Mouse (Mus musculus) hindbrain, embryonic 15.5 days (tissue): ENCODE measurements around the gene Hoxc8. TPM values are rescaled to one million over a fixed set of nuclear protein-coding genes. Genes with fewer than 3 reads are reported as not detected.

ENCODE experiments used
- ATAC-seq: fragments of 200-750 bp; cut with Nextera tagmentation; 2 replicates; pipeline ENCODE4 v1.8.0; 2017; ENCODE audit warnings: low read depth, moderate number of reproducible peaks, moderate TSS enrichment; ENCODE audit not compliant: low FRiP score
- H3K27ac ChIP-seq: fragments of 300-500 bp; sonication (generic); replicated peaks from 2 replicates; pipeline ENCODE4 v1.5.1; 2015; ENCODE audit warnings: mild to moderate bottlenecking, inconsistent platforms
- H3K27me3 ChIP-seq: fragments of 300-500 bp; sonication (generic); 2 replicates; pipeline ENCODE4 v1.6.1; 2015; ENCODE audit warnings: control low read depth, inconsistent platforms
- H3K36me3 ChIP-seq: fragments of 300-500 bp; sonication (generic); 2 replicates; pipeline ENCODE4 v1.6.1; 2015; ENCODE audit warnings: control low read depth, inconsistent platforms
- H3K4me1 ChIP-seq: fragments of 300-500 bp; sonication (generic); replicated peaks from 2 replicates; pipeline ENCODE4 v1.6.1; 2015; ENCODE audit warnings: control low read depth, inconsistent platforms
- H3K4me2 ChIP-seq: fragments of 300-500 bp; sonication (generic); 2 replicates; pipeline ENCODE4 v1.6.1; 2015; ENCODE audit warnings: moderate library complexity, mild to moderate bottlenecking, inconsistent platforms
- H3K4me3 ChIP-seq: fragments of 300-500 bp; sonication (generic); 2 replicates; pipeline ENCODE4 v1.5.1; 2015; ENCODE audit warnings: mild to moderate bottlenecking, inconsistent platforms
- H3K9ac ChIP-seq: fragments of 300-500 bp; sonication (generic); 2 replicates; pipeline ENCODE4 v1.6.1; 2015; ENCODE audit warnings: inconsistent platforms
- H3K9me3 ChIP-seq: fragments of 300-500 bp; sonication (generic); 2 replicates; pipeline ENCODE4 v1.6.1; 2016; ENCODE audit warnings: control low read depth, inconsistent platforms
- WGBS: fragments of 180-500 bp; shearing (Covaris S2); methylation state at CpG from one replicate; pipeline ENCODE4 v1.1.7; 2015; 5-methylcytosine and 5-hydroxymethylcytosine counted together
- polyA plus RNA-seq: library from polyadenylated mRNA; unstranded; fragments of >200 nt; fragmentation: Nextera tagmentation; extraction: Ambion mirVana; gene quantifications from 2 replicates; pipeline ENCODE4 v1.2.1, GENCODE M21; 2015

The Hoxc8 gene
- 2.3 and 16.6 TPM in 2 replicates for polyA plus RNA-seq

- no peaks in the 10 kb centered on the region for H3K36me3 ChIP-seq
- H3K27ac ChIP-seq, result no peak within 1 kb of the TSS
- H3K4me3 ChIP-seq, result no peak within 1 kb of the TSS
- H3K9ac ChIP-seq, result no peak within 1 kb of the TSS
- no peak for ATAC-seq
- WGBS, result under 1% methylated on average over 65 of the region's 69 CpGs
- H3K4me1 ChIP-seq, result peaks cover 5% of the 10 kb centered on the region
- H3K27me3 ChIP-seq, result peaks cover 95% of the 10 kb centered on the region
- H3K9me3 ChIP-seq, result no peaks in the 10 kb centered on the region
- H3K4me2 ChIP-seq, result no peak within 1 kb of the TSS; the same call in 1 of the 2 replicates
Measured at GRCm38 (mm10) chr15:102990461-102991397, at the start of gene Hoxc8. Gene Hoxc8 (plus strand): TSS chr15:102990607.

GRCm38 (mm10) chr15:102942739-102943467 is 47.5 kb upstream of the Hoxc8 start:
- H3K4me1 ChIP-seq, result no peaks in the 10 kb centered on the region
- no peak for ATAC-seq
- no peak overlapping the region for H3K27ac ChIP-seq
- under 1% methylated on average over 50 of the region's 53 CpGs for WGBS
- peaks cover 96% of the 10 kb centered on the region for H3K27me3 ChIP-seq
- peak overlapping the region; percentile 22; the same call in 1 of the 2 replicates for H3K4me2 ChIP-seq
- H3K9ac ChIP-seq, result no peak overlapping the region
- H3K36me3 ChIP-seq, result no peaks in the 10 kb centered on the region
- H3K9me3 ChIP-seq, result no peaks in the 10 kb centered on the region
- H3K4me3 ChIP-seq, result no peak overlapping the region

- Histone ChIP-seq H3K27me3 (peaks cover 96% of the 10 kb centered on the region), H3K9me3 (no peaks in the 10 kb centered on the region), H3K9ac (no peak overlapping the region), H3K27ac (no peak overlapping the region), H3K36me3 (no peaks in the 10 kb centered on the region), H3K4me1 (no peaks in the 10 kb centered on the region), H3K4me3 (no peak overlapping the region), H3K4me2 (no peak overlapping the region)
- 6% methylated on average over 5 of the region's 5 CpGs for WGBS
- no peak for ATAC-seq
Measured at GRCm38 (mm10) chr15:102943468-102943813, 47.0 kb upstream of the Hoxc8 start.

GRCm38 (mm10) chr15:102945185-102946077 is 45.0 kb upstream of the Hoxc8 start:
- H3K4me3 ChIP-seq, result no peak overlapping the region
- H3K4me2 ChIP-seq, result no peak overlapping the region
- no peak overlapping the region for H3K9ac ChIP-seq
- H3K4me1 ChIP-seq, result no peaks in the 10 kb centered on the region
- H3K27me3 ChIP-seq, result peaks cover 95% of the 10 kb centered on the region
- WGBS, result 8% methylated on average over 22 of the region's 22 CpGs
- H3K27ac ChIP-seq, result no peak overlapping the region
- no peaks in the 10 kb centered on the region for H3K9me3 ChIP-seq
- no peaks in the 10 kb centered on the region for H3K36me3 ChIP-seq
- no peak for ATAC-seq

GRCm38 (mm10) chr15:102947276-102947675 is 43.1 kb upstream of the Hoxc8 start:
- no peak overlapping the region for H3K4me3 ChIP-seq
- 6% methylated on average over 9 of the region's 9 CpGs for WGBS

GRCm38 (mm10) chr15:102948842-102949241 is 41.6 kb upstream of the Hoxc8 start:
- 17% methylated on average over 2 of the region's 2 CpGs for WGBS
- Histone ChIP-seq H3K4me2 (no peak overlapping the region), H3K36me3 (no peaks in the 10 kb centered on the region), H3K9me3 (no peaks in the 10 kb centered on the region), H3K27me3 (peaks cover 96% of the 10 kb centered on the region), H3K9ac (no peak overlapping the region), H3K4me3 (no peak overlapping the region), H3K4me1 (no peaks in the 10 kb centered on the region), H3K27ac (no peak overlapping the region)
- ATAC-seq, result no peak

More at GRCm38 (mm10) chr15:102947276-102947675, 43.1 kb upstream of the Hoxc8 start:
- no peaks in the 10 kb centered on the region for H3K9me3 ChIP-seq
- H3K27ac ChIP-seq, result no peak overlapping the region
- H3K36me3 ChIP-seq, result no peaks in the 10 kb centered on the region
- no peak for ATAC-seq
- H3K4me2 ChIP-seq, result no peak overlapping the region
- no peak overlapping the region for H3K9ac ChIP-seq
- no peaks in the 10 kb centered on the region for H3K4me1 ChIP-seq
- peaks cover 95% of the 10 kb centered on the region for H3K27me3 ChIP-seq

GRCm38 (mm10) chr15:102949696-102950095 is 40.7 kb upstream of the Hoxc8 start:
- Histone ChIP-seq H3K4me2 (no peak overlapping the region), H3K9me3 (no peaks in the 10 kb centered on the region), H3K27me3 (peaks cover 95% of the 10 kb centered on the region), H3K4me3 (no peak overlapping the region), H3K4me1 (no peaks in the 10 kb centered on the region), H3K9ac (no peak overlapping the region), H3K27ac (no peak overlapping the region), H3K36me3 (no peaks in the 10 kb centered on the region)
- WGBS, result 3% methylated on average over 20 of the region's 20 CpGs
- ATAC-seq, result no peak

- no peak overlapping the region for H3K4me2 ChIP-seq
- H3K9ac ChIP-seq, result no peak overlapping the region
- no peak overlapping the region for H3K27ac ChIP-seq
- H3K27me3 ChIP-seq, result peaks cover 86% of the 10 kb centered on the region
- H3K4me3 ChIP-seq, result no peak overlapping the region
- H3K4me1 ChIP-seq, result no peaks in the 10 kb centered on the region
- H3K36me3 ChIP-seq, result no peaks in the 10 kb centered on the region
- no peaks in the 10 kb centered on the region for H3K9me3 ChIP-seq
- no peak for ATAC-seq
- WGBS, result 7% methylated on average over 2 of the region's 2 CpGs
Measured at GRCm38 (mm10) chr15:102950877-102951276, 39.5 kb upstream of the Hoxc8 start.

- Histone ChIP-seq H3K27ac (no peak overlapping the region), H3K4me2 (no peak overlapping the region), H3K9me3 (no peaks in the 10 kb centered on the region), H3K4me1 (no peaks in the 10 kb centered on the region), H3K36me3 (no peaks in the 10 kb centered on the region), H3K9ac (no peak overlapping the region), H3K4me3 (no peak overlapping the region), H3K27me3 (peaks cover 86% of the 10 kb centered on the region)
- WGBS, result 5% methylated on average over 6 of the region's 6 CpGs
- ATAC-seq, result no peak
Measured at GRCm38 (mm10) chr15:102953561-102953960, 36.8 kb upstream of the Hoxc8 start.

- WGBS, result under 1% methylated on average over 56 of the region's 57 CpGs
- Histone ChIP-seq H3K4me2 (no peak within 1 kb of the TSS), H3K4me3 (no peak within 1 kb of the TSS), H3K27me3 (peaks cover 83% of the 10 kb centered on the region), H3K9ac (no peak within 1 kb of the TSS), H3K4me1 (no peaks in the 10 kb centered on the region), H3K36me3 (no peaks in the 10 kb centered on the region), H3K27ac (no peak within 1 kb of the TSS), H3K9me3 (no peaks in the 10 kb centered on the region)
- no peak for ATAC-seq
Measured at GRCm38 (mm10) chr15:102954192-102955006, 36.0 kb upstream of the Hoxc8 start, which contains the start of gene Hoxc11. Gene Hoxc11 (plus strand): TSS chr15:102954427.

- Histone ChIP-seq H3K36me3 (no peaks in the 10 kb centered on the region), H3K27ac (no peak overlapping the region), H3K4me2 (no peak overlapping the region)
Measured at GRCm38 (mm10) chr15:102955007-102955382, 35.4 kb upstream of the Hoxc8 start.

More at GRCm38 (mm10) chr15:102955007-102955382, 35.4 kb upstream of the Hoxc8 start:
- no peak for ATAC-seq
- Histone ChIP-seq H3K9me3 (no peaks in the 10 kb centered on the region), H3K27me3 (peaks cover 83% of the 10 kb centered on the region), H3K4me1 (no peaks in the 10 kb centered on the region), H3K9ac (no peak overlapping the region), H3K4me3 (no peak overlapping the region)
- under 1% methylated on average over 28 of the region's 28 CpGs for WGBS
